Mouse (Mus musculus): Measurements from ENCODE around the gene Acadvl.

- TF ChIP-seq CTCF (IDR thresholded peaks at IDR 0.05; ENCODE audit: insufficient read depth, low read depth, low read length) (no peak), POLR2A (IDR thresholded peaks at IDR 0.05; ENCODE audit: insufficient read depth, low read depth, low read length) (no peak)
These were observed 28.5 kb upstream of the Acadvl start for GRCm38 (mm10) chr11:70043665-70044064.

Data from olfactory bulb, adult 2 months (tissue).